In the genomic region with DNA sequence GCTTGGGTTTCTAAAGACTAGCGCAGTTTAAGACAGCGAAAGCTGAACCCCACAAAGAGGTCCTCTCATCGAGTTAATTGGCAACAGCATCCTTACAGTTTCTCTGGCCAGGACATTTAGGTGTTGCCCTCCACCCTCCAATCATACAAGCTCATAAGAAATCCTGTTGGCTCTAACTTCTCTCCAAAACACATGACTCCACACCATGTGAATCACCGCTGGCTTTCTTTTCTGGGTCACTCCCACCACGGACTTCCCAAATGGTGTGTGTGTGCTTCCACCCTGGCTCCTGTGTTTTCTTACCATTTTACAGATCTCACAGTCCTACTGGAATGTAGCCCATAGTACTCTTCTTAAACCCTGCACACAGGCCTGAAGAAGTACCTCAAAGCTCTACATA, we compare ENCODE assay signal across 14 mouse cellular contexts.
"Had no signal": no experiment of that assay in that cellular context is flagged by ENCODE, and none has a peak within 500 bp of the region (broad histone marks: within the 10 kb centered on the region; RNA-seq: fewer than 3 reads in every experiment).

No protein-coding gene starts in this region.

- DNase-seq: lung, adult 18-20 months; lung, embryonic 14.5 days; lung, postnatal 10 days; lung, postnatal 36 days; right cerebral cortex, postnatal 14 days; thymus, adult 2 months; thymus, postnatal 36 days had no signal

- H3K4me1 ChIP-seq: megakaryocyte, embryonic 14.5 days; midbrain, embryonic 13.5 days; midbrain, embryonic 15.5 days; neural tube, embryonic 12.5 days; stomach, embryonic 15.5 days had no signal

- H3K4me3 ChIP-seq: megakaryocyte, embryonic 14.5 days; midbrain, embryonic 13.5 days; midbrain, embryonic 15.5 days; neural tube, embryonic 12.5 days; stomach, embryonic 15.5 days had no signal

- H3K27ac ChIP-seq: macrophage; midbrain, embryonic 13.5 days; midbrain, embryonic 15.5 days; neural tube, embryonic 12.5 days; stomach, embryonic 15.5 days; stomach, postnatal 0 days had no signal
